Mouse (Mus musculus) heart, postnatal 0 days (tissue): Measurements from ENCODE around the gene Astl. TPM values are rescaled to one million over a fixed set of nuclear protein-coding genes. Genes with fewer than 3 reads are reported as not detected.

Experiments used
- ATAC-seq: fragments of 200-750 bp; cut with Nextera tagmentation; 2 replicates; pipeline ENCODE4 v1.8.0; 2017; ENCODE audit warnings: low read depth, moderate number of reproducible peaks, moderate library complexity; ENCODE audit not compliant: insufficient read depth
- DNase-seq: peaks from one replicate; pipeline ENCODE4 v3.0.0-alpha.2; 2016; ENCODE audit warnings: low spot score
- H3K27ac ChIP-seq: fragments of 300-500 bp; sonication (generic); 2 replicates; pipeline ENCODE4 v1.5.1; 2014; ENCODE audit warnings: low read depth, mild to moderate bottlenecking
- H3K27me3 ChIP-seq: fragments of 300-500 bp; sonication (generic); 2 replicates; pipeline ENCODE4 v1.6.1; 2014; ENCODE audit warnings: low read length, mixed read lengths; ENCODE audit not compliant: control insufficient read depth, insufficient read depth
- H3K36me3 ChIP-seq: fragments of 300-500 bp; sonication (generic); replicated peaks from 2 replicates; pipeline ENCODE4 v1.6.1; 2014; ENCODE audit warnings: low read length, mixed read lengths; ENCODE audit not compliant: control insufficient read depth, insufficient read depth
- H3K4me1 ChIP-seq: fragments of 300-500 bp; sonication (generic); 2 replicates; pipeline ENCODE4 v1.6.1; 2014; ENCODE audit warnings: antibody characterized with exemption; ENCODE audit not compliant: control insufficient read depth, insufficient read depth
- H3K4me2 ChIP-seq: fragments of 300-500 bp; sonication (generic); 2 replicates; pipeline ENCODE4 v1.6.1; 2014; ENCODE audit warnings: low read depth, mild to moderate bottlenecking, low read length, moderate library complexity
- H3K4me3 ChIP-seq: fragments of 300-500 bp; sonication (generic); 2 replicates; pipeline ENCODE4 v1.5.1; 2014; ENCODE audit warnings: low read depth, low read length
- H3K9ac ChIP-seq: fragments of 300-500 bp; sonication (generic); replicated peaks from 2 replicates; pipeline ENCODE4 v1.6.1; 2014; ENCODE audit warnings: low read depth, low read length, mixed read lengths
- H3K9me3 ChIP-seq: fragments of 300-500 bp; sonication (generic); replicated peaks from 2 replicates; pipeline ENCODE4 v1.6.1; 2016; ENCODE audit warnings: low read length; ENCODE audit not compliant: control insufficient read depth
- CTCF ChIP-seq: IDR thresholded peaks from 2 replicates; pipeline ENCODE4 v1.5.1; 2016; ENCODE audit warnings: antibody characterized with exemption, control low read depth, low read depth
- EP300 ChIP-seq: IDR thresholded peaks from 2 replicates; pipeline ENCODE4 v1.6.1; 2016; ENCODE audit warnings: antibody characterized with exemption, low read depth
- WGBS: fragments of 180-500 bp; shearing (Covaris S2); extraction: QIAGEN DNeasy Blood & Tissue Kit; methylation state at CpG from one replicate; pipeline ENCODE4 v1.1.7; 2014; 5-methylcytosine and 5-hydroxymethylcytosine counted together
- polyA plus RNA-seq: library from polyadenylated mRNA; unstranded; fragments of >200 nt; fragmentation: Nextera tagmentation; extraction: Ambion mirVana; gene quantifications from 2 replicates; pipeline ENCODE4 v1.2.1, GENCODE M21; 2015
- total RNA-seq: library from RNA; depleted of rRNA; stranded (reverse); fragments of >200 nt; gene quantifications from 2 replicates; pipeline ENCODE4 v1.2.3, GENCODE M21; 2014; ENCODE audit warnings: low replicate concordance

The Astl gene
- total and polyA plus RNA-seq, 2 experiments from 2014 or later = not detected

- Histone ChIP-seq H3K36me3 (no peaks in the 10 kb centered on the region), H3K4me1 (peaks cover 4% of the 10 kb centered on the region; the same call in 1 of the 2 replicates), H3K27me3 (no peaks in the 10 kb centered on the region), H3K4me2 (no peak overlapping the region), H3K27ac (no peak overlapping the region), H3K4me3 (no peak overlapping the region), H3K9me3 (no peaks in the 10 kb centered on the region), H3K9ac (no peak overlapping the region)
- TF ChIP-seq CTCF (no peak), EP300 (no peak)
- WGBS = 45% methylated on average over 7 of the region's 7 CpGs
- ATAC-seq = no peak
- DNase-seq = no peak
These were observed 14.0 kb upstream of the Astl start for GRCm38 (mm10) chr2:127324456-127324855.

- Histone ChIP-seq H3K27me3 (no peaks in the 10 kb centered on the region), H3K27ac (peak overlapping the region; percentile 56; the same call in 1 of the 2 replicates), H3K9ac (no peak overlapping the region), H3K4me2 (peak overlapping the region; percentile 2; the same call in 1 of the 2 replicates), H3K36me3 (no peaks in the 10 kb centered on the region), H3K4me1 (peaks cover 4% of the 10 kb centered on the region; the same call in 1 of the 2 replicates), H3K4me3 (no peak overlapping the region), H3K9me3 (no peaks in the 10 kb centered on the region)
- peak; percentile 64 for ATAC-seq
- TF ChIP-seq EP300 (peak; percentile 97), CTCF (no peak)
- DNase-seq = peak; percentile 47
- 58% methylated on average over 12 of the region's 12 CpGs for WGBS
These were observed 10.2 kb upstream of the Astl start for GRCm38 (mm10) chr2:127328090-127328851.

GRCm38 (mm10) chr2:127332807-127333570, 5.5 kb upstream of the Astl start:
- ATAC-seq = no peak
- no peaks in the 10 kb centered on the region for H3K9me3 ChIP-seq
- no peak overlapping the region for H3K4me3 ChIP-seq
- DNase-seq = no peak
- peaks cover 4% of the 10 kb centered on the region; the same call in 1 of the 2 replicates for H3K4me1 ChIP-seq
- H3K36me3 ChIP-seq = no peaks in the 10 kb centered on the region
- peaks cover 12% of the 10 kb centered on the region for H3K27me3 ChIP-seq
- no peak for TF ChIP-seq EP300
- TF ChIP-seq CTCF = no peak
- H3K9ac ChIP-seq = no peak overlapping the region
- no peak overlapping the region for H3K27ac ChIP-seq
- H3K4me2 ChIP-seq = no peak overlapping the region
- 70% methylated on average over 14 of the region's 14 CpGs for WGBS

GRCm38 (mm10) chr2:127333945-127334603, 4.4 kb upstream of the Astl start:
- H3K9me3 ChIP-seq = no peaks in the 10 kb centered on the region
- DNase-seq = no peak

GRCm38 (mm10) chr2:127335078-127335541, 3.3 kb upstream of the Astl start:
- Histone ChIP-seq H3K27ac (peak overlapping the region; percentile 61; the same call in 1 of the 2 replicates), H3K9me3 (no peaks in the 10 kb centered on the region), H3K27me3 (peaks cover 12% of the 10 kb centered on the region), H3K9ac (no peak overlapping the region), H3K4me1 (no peaks in the 10 kb centered on the region), H3K4me3 (peak overlapping the region; percentile 58; the same call in 1 of the 2 replicates), H3K4me2 (peak overlapping the region; percentile 85; the same call in 1 of the 2 replicates), H3K36me3 (no peaks in the 10 kb centered on the region)
- 60% methylated on average over 11 of the region's 11 CpGs for WGBS
- ATAC-seq (no peak), DNase-seq (no peak)
- TF ChIP-seq CTCF (no peak), EP300 (no peak)

More at GRCm38 (mm10) chr2:127333945-127334603, 4.4 kb upstream of the Astl start:
- TF ChIP-seq EP300 = no peak
- TF ChIP-seq CTCF = no peak
- Histone ChIP-seq H3K36me3 (no peaks in the 10 kb centered on the region), H3K9ac (no peak overlapping the region), H3K27me3 (peaks cover 12% of the 10 kb centered on the region), H3K4me2 (peak overlapping the region; percentile 17; the same call in 1 of the 2 replicates), H3K27ac (peak overlapping the region; percentile 49; the same call in 1 of the 2 replicates), H3K4me3 (no peak overlapping the region), H3K4me1 (peaks cover under 1% of the 10 kb centered on the region; the same call in 1 of the 2 replicates)
- no peak for ATAC-seq
- WGBS = 45% methylated on average over 5 of the region's 5 CpGs
